Mouse (Mus musculus): ENCODE data around the gene Kctd3. TPM values are rescaled to one million over a fixed set of nuclear protein-coding genes. Genes with fewer than 3 reads are reported as not detected.

Kctd3 gene
- polyA plus RNA-seq, 1 experiment from 2014 or later = 53.9 TPM

DNA sequence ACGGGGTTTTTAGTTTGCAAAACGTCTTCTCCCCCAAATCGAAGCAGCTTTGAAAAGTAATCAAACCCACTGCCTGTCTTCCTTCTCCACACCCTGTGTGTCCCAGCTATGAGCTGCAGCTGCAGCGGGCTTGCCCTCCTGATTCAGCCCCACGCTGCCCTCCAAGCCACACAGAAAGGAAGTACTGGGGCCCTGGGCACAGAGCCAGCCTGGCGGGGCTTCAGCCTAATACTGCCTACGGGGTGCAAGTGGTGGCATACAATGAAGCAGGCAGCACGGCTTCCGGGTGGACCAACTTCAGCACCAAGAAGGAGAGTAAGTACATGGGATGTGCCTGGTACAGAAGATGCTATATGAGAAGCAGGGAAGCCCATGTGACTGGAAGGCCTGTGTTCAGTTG is 59.4 kb downstream of the Kctd3 start:
- ATAC-seq (ENCODE audit: low FRiP score, low TSS enrichment) = no peak
- peak; percentile 50 for DNase-seq
- WGBS = 75% methylated on average over 9 of the region's 9 CpGs
- Histone ChIP-seq H3K9ac (replicated peaks; ENCODE audit: low read length) (no peak overlapping the region), H3K9me3 (ENCODE audit: control insufficient read depth, low read length) (no peaks in the 10 kb centered on the region), H3K4me2 (ENCODE audit: low read length) (no peak overlapping the region), H3K27me3 (ENCODE audit: control insufficient read depth, insufficient read depth, low read length) (no peaks in the 10 kb centered on the region), H3K4me3 (replicated peaks; ENCODE audit: low read depth, low read length) (no peak overlapping the region), H3K27ac (replicated peaks; ENCODE audit: low read depth, low read length) (no peak overlapping the region), H3K36me3 (ENCODE audit: control insufficient read depth, insufficient read depth, low read length) (no peaks in the 10 kb centered on the region), H3K4me1 (ENCODE audit: control insufficient read depth, insufficient read depth, low read length) (no peaks in the 10 kb centered on the region)

DNA sequence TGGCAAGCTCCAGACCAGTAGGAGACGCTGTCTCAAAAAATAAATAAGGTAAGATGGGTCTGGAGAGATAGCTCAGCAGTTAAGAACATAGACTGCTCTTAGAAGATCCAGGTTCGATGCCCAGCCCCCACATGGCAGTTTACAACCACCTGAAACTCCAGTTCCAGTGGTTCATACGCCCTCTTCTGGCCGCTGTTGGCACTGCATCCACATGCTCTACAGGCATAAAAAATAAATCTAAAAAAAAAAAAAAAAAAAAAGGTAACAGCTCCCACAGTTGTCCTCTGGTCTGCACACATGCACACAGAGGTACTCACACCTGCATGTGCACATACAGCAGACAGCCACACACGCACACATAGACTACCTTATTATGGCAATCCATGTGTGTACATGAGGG is 59.8 kb downstream of the Kctd3 start:
- Histone ChIP-seq H3K9me3 (ENCODE audit: control insufficient read depth, low read length) (no peaks in the 10 kb centered on the region), H3K36me3 (ENCODE audit: control insufficient read depth, insufficient read depth, low read length) (no peaks in the 10 kb centered on the region), H3K4me2 (ENCODE audit: low read length) (no peak overlapping the region), H3K27me3 (ENCODE audit: control insufficient read depth, insufficient read depth, low read length) (no peaks in the 10 kb centered on the region), H3K9ac (replicated peaks; ENCODE audit: low read length) (no peak overlapping the region), H3K4me3 (replicated peaks; ENCODE audit: low read depth, low read length) (no peak overlapping the region), H3K27ac (replicated peaks; ENCODE audit: low read depth, low read length) (no peak overlapping the region), H3K4me1 (ENCODE audit: control insufficient read depth, insufficient read depth, low read length) (no peaks in the 10 kb centered on the region)
- DNase-seq (peak; percentile 15), ATAC-seq (ENCODE audit: low FRiP score, low TSS enrichment) (no peak)
- 65% methylated on average over 5 of the region's 5 CpGs for WGBS

DNA sequence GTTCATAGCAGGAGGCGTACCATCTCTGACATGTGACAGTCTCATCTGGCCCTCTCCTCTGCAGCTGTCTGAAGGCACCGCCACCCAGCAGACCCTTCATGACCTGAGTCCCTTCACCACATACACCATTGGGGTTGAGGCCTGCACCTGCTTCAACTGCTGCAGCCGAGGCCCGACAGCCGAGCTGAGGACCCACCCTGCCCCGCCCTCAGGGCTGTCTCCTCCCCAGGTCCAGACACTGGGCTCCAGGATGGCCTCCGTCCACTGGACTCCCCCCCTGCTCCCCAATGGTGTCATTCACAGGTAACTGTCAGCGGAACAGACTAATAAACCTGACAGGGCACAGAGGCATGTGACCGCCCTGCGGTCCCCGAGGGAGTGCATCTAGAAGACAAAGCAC is 60.8 kb downstream of the Kctd3 start:
- H3K27ac ChIP-seq (replicated peaks; ENCODE audit: low read depth, low read length) = no peak overlapping the region
- WGBS = 89% methylated on average over 11 of the region's 11 CpGs
- ATAC-seq (ENCODE audit: low FRiP score, low TSS enrichment) = no peak
- no peaks in the 10 kb centered on the region for H3K36me3 ChIP-seq (ENCODE audit: control insufficient read depth, insufficient read depth, low read length)
- H3K4me2 ChIP-seq (ENCODE audit: low read length) = no peak overlapping the region
- H3K4me1 ChIP-seq (ENCODE audit: control insufficient read depth, insufficient read depth, low read length) = no peaks in the 10 kb centered on the region
- no peak overlapping the region for H3K4me3 ChIP-seq (replicated peaks; ENCODE audit: low read depth, low read length)
- no peaks in the 10 kb centered on the region for H3K27me3 ChIP-seq (ENCODE audit: control insufficient read depth, insufficient read depth, low read length)
- H3K9ac ChIP-seq (replicated peaks; ENCODE audit: low read length) = no peak overlapping the region
- no peaks in the 10 kb centered on the region for H3K9me3 ChIP-seq (ENCODE audit: control insufficient read depth, low read length)
- DNase-seq = no peak

DNA sequence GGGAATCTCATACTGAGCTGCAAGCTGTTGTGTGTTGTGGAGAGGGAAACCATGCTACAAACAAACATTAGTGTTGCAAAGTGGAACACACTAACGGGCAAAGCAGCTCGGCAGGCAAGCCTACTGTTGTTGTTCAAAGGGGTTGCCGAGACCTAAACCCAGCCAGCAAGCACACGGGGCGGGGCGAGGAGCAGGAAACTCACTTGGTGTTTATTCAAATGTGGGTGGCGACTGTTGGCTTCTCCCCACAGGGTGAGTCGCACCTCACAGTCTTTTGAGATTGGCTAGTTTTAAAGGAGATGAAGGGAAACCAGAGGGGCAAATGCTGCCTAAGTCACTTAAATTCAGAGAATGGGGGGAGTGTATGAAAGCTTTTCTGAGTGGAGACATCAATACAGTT is 62.3 kb downstream of the Kctd3 start:
- Histone ChIP-seq H3K9me3 (ENCODE audit: control insufficient read depth, low read length) (no peaks in the 10 kb centered on the region), H3K9ac (replicated peaks; ENCODE audit: low read length) (no peak overlapping the region), H3K4me2 (ENCODE audit: low read length) (no peak overlapping the region), H3K4me3 (replicated peaks; ENCODE audit: low read depth, low read length) (no peak overlapping the region), H3K27me3 (ENCODE audit: control insufficient read depth, insufficient read depth, low read length) (no peaks in the 10 kb centered on the region), H3K36me3 (ENCODE audit: control insufficient read depth, insufficient read depth, low read length) (no peaks in the 10 kb centered on the region), H3K4me1 (ENCODE audit: control insufficient read depth, insufficient read depth, low read length) (no peaks in the 10 kb centered on the region), H3K27ac (replicated peaks; ENCODE audit: low read depth, low read length) (no peak overlapping the region)
- DNase-seq = no peak
- WGBS = 58% methylated on average over 8 of the region's 8 CpGs
- ATAC-seq (ENCODE audit: low FRiP score, low TSS enrichment) = no peak

DNA sequence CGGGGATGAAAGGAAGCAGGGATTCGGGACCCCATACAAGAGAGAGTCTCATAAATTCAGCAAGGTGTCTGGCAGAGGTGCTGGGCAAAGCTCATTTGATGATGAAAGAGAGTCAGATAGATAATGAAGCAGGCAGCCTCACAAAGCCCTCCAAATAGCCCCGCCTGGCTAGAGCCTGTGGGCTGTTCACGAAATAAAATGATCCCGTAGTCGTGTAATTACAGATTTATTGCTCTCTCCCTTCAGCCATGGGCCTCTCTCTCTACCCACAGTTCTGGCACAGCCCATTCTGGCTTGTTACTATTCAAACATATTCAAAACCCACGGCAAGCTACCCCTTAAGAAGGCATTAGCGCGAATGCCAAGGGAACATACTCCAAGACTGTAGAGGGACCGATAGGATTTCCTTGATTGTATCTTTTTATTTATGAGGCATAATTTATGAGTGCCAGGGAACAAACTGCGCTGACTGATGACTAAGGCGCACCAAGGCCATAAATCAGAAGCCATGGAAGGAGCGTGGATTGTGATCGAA is 70.3 kb downstream of the Kctd3 start:
- H3K9ac ChIP-seq (replicated peaks; ENCODE audit: low read length) = no peak overlapping the region
- no peaks in the 10 kb centered on the region for H3K27me3 ChIP-seq (ENCODE audit: control insufficient read depth, insufficient read depth, low read length)
- H3K9me3 ChIP-seq (ENCODE audit: control insufficient read depth, low read length) = no peaks in the 10 kb centered on the region
- no peak overlapping the region for H3K4me3 ChIP-seq (replicated peaks; ENCODE audit: low read depth, low read length)
- no peaks in the 10 kb centered on the region for H3K4me1 ChIP-seq (ENCODE audit: control insufficient read depth, insufficient read depth, low read length)
- no peak overlapping the region for H3K27ac ChIP-seq (replicated peaks; ENCODE audit: low read depth, low read length)
- ATAC-seq (ENCODE audit: low FRiP score, low TSS enrichment) (no peak), DNase-seq (peak; percentile 31)
- no peaks in the 10 kb centered on the region for H3K36me3 ChIP-seq (ENCODE audit: control insufficient read depth, insufficient read depth, low read length)
- 77% methylated on average over 14 of the region's 14 CpGs for WGBS
- no peak overlapping the region for H3K4me2 ChIP-seq (ENCODE audit: low read length)
